Mouse (Mus musculus) right cerebral cortex, adult 18-20 months (tissue): ENCODE results near the gene C9orf72.
A peak's percentile ranks its signal among the peaks of the same experiment; 100 is the strongest.

Experiments
- DNase-seq: peaks from one replicate; pipeline ENCODE4 v3.0.0; 2022; ENCODE audit warnings: mixed read lengths

C9orf72 gene

GRCm38 (mm10) chr4:35175566-35175965 is 50.4 kb downstream of the C9orf72 start:
- no peak for DNase-seq

- DNase-seq = no peak
Observed at GRCm38 (mm10) chr4:35173551-35173950, 52.4 kb downstream of the C9orf72 start.

- DNase-seq = no peak
Observed at GRCm38 (mm10) chr4:35172471-35172870, 53.5 kb downstream of the C9orf72 start.

- no peak for DNase-seq
Observed at GRCm38 (mm10) chr4:35169571-35170125, 56.3 kb downstream of the C9orf72 start.

- DNase-seq = peak; percentile 13
Observed at GRCm38 (mm10) chr4:35167855-35168254, 58.1 kb downstream of the C9orf72 start.

- no peak for DNase-seq
Observed at GRCm38 (mm10) chr4:35165947-35166346, 60.0 kb downstream of the C9orf72 start.

- DNase-seq = no peak
Observed at GRCm38 (mm10) chr4:35165275-35165674, 60.7 kb downstream of the C9orf72 start.

- no peak for DNase-seq
Observed at GRCm38 (mm10) chr4:35157815-35158214, 68.2 kb downstream of the C9orf72 start.

- peak; percentile 84 for DNase-seq
Observed at GRCm38 (mm10) chr4:35156751-35157611, 69.0 kb downstream of the C9orf72 start, which contains the start of gene Mob3b. Gene Mob3b, minus strand, starts transcription at chr4:35157484.

- DNase-seq = peak; percentile 19
Observed at GRCm38 (mm10) chr4:35156149-35156611, 69.8 kb downstream of the C9orf72 start.

- DNase-seq = no peak
Observed at GRCm38 (mm10) chr4:35155132-35155922, 70.6 kb downstream of the C9orf72 start.

- DNase-seq = no peak
Observed at GRCm38 (mm10) chr4:35154051-35154450, 71.9 kb downstream of the C9orf72 start.

GRCm38 (mm10) chr4:35151756-35152155 is 74.2 kb downstream of the C9orf72 start, which contains the start of gene Ifnk:
Gene Ifnk, plus strand, starts transcription at chr4:35152056.
- no peak for DNase-seq

- no peak for DNase-seq
Observed at GRCm38 (mm10) chr4:35150706-35151105, 75.3 kb downstream of the C9orf72 start.

- DNase-seq = no peak
Observed at GRCm38 (mm10) chr4:35148326-35148725, 77.6 kb downstream of the C9orf72 start.

- DNase-seq = no peak
Observed at GRCm38 (mm10) chr4:35146597-35146996, 79.4 kb downstream of the C9orf72 start.

GRCm38 (mm10) chr4:35145726-35146125 is 80.2 kb downstream of the C9orf72 start:
- DNase-seq = no peak

- DNase-seq = no peak
Observed at GRCm38 (mm10) chr4:35143472-35144102, 82.4 kb downstream of the C9orf72 start.
